Mouse (Mus musculus) limb, embryonic 10.5 days (tissue): ENCODE measurements around the gene Trim62. TPM values are rescaled to one million over a fixed set of nuclear protein-coding genes. Genes with fewer than 3 reads are reported as not detected.
"Not testable (repeated sequence)": the region's sequence is repeated elsewhere in the genome, so short reads cannot be mapped to it uniquely, and the experiment has no call there.

Experiments
- DNase-seq: peaks from one replicate; pipeline ENCODE4 v3.0.0-alpha.2; 2017; ENCODE audit warnings: low spot score
- H3K27ac ChIP-seq: fragments of 300-500 bp; sonication (generic); 2 replicates; pipeline ENCODE4 v1.5.1; 2016; ENCODE audit warnings: mild to moderate bottlenecking
- H3K27me3 ChIP-seq: fragments of 300-500 bp; sonication (generic); 2 replicates; pipeline ENCODE4 v1.6.1; 2016; ENCODE audit warnings: low read depth, mild to moderate bottlenecking; ENCODE audit not compliant: poor library complexity, severe bottlenecking
- H3K36me3 ChIP-seq: fragments of 300-500 bp; sonication (generic); 2 replicates; pipeline ENCODE4 v1.6.1; 2016; ENCODE audit warnings: mild to moderate bottlenecking, moderate library complexity
- H3K4me1 ChIP-seq: fragments of 300-500 bp; sonication (generic); 2 replicates; pipeline ENCODE4 v1.6.1; 2016
- H3K4me3 ChIP-seq: fragments of 300-500 bp; sonication (generic); 2 replicates; pipeline ENCODE4 v1.5.1; 2016; ENCODE audit warnings: mild to moderate bottlenecking, moderate library complexity
- H3K9me3 ChIP-seq: fragments of 300-500 bp; sonication (generic); replicated peaks from 2 replicates; pipeline ENCODE4 v1.6.1; 2016; ENCODE audit warnings: mild to moderate bottlenecking
- WGBS: fragments of 180-500 bp; shearing (Covaris S2); methylation state at CpG from one replicate; pipeline ENCODE4 v1.1.7; 2016; 5-methylcytosine and 5-hydroxymethylcytosine counted together
- polyA plus RNA-seq: library from polyadenylated mRNA; unstranded; fragments of >200 nt; fragmentation: Nextera tagmentation; extraction: Ambion mirVana; gene quantifications from 2 replicates; pipeline ENCODE4 v1.2.1, GENCODE M21; 2016

Trim62 gene
- polyA plus RNA-seq = 6.4 and 8.2 TPM in 2 replicates

DNA sequence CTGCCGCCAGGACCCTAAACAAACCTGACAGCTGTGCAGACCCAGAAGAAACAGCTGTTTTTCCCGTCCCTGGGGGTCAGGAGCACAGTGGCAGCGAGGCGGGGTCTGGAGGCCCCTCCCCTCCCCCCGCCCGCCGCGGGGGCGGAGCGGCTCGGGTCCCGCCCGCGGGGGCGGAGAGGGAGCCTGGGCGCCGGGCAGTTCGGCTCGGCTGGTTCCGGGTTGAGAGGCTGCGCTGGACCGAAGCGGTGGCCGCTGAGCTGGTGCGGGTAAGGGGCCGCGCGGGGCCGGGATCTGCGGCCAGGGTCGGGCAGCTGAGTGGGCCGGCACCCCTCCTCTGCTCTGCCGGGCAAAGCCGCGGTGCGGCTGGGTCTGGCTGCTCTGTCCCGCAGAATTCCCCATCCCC is at the start of gene Trim62:
Trim62 (plus strand) TSS at position 202 of the 403 bp plus-strand sequence.
- 1% methylated on average over 36 of the region's 37 CpGs for WGBS
- Histone ChIP-seq H3K36me3 (peaks cover 17% of the 10 kb centered on the region), H3K9me3 (no peaks in the 10 kb centered on the region), H3K27me3 (peaks cover 9% of the 10 kb centered on the region; the same call in 1 of the 2 replicates), H3K27ac (peak within 1 kb of the TSS; percentile 84), H3K4me3 (peak within 1 kb of the TSS; percentile 91), H3K4me1 (peaks cover 61% of the 10 kb centered on the region)
- DNase-seq = peak; percentile 86

DNA sequence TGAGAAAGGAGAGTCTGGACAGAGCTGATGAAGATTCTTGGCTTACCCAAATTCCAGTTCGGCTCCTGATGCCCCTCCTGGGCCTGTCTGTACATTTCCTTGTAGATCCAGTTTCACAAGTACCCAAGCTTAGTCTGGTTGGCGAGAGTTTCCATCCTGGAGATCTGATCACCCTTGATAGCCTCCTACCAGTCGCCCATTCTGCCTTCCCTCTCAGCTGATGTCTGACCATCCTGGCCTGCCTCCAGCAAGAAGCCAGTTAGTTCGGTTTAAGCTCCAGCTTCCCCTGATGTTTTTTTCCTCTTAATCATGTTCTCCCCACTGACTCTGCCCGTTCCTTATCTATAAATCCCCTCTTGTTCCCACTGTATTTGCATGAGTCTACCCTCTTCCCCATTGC is 45.2 kb upstream of the Trim62 start:
- no peaks in the 10 kb centered on the region for H3K9me3 ChIP-seq
- no peak overlapping the region for H3K4me3 ChIP-seq
- peaks cover 41% of the 10 kb centered on the region for H3K4me1 ChIP-seq
- no peaks in the 10 kb centered on the region for H3K36me3 ChIP-seq
- no peaks in the 10 kb centered on the region for H3K27me3 ChIP-seq
- H3K27ac ChIP-seq = no peak overlapping the region
- no peak for DNase-seq
- WGBS = 67% methylated on average over 5 of the region's 5 CpGs

DNA sequence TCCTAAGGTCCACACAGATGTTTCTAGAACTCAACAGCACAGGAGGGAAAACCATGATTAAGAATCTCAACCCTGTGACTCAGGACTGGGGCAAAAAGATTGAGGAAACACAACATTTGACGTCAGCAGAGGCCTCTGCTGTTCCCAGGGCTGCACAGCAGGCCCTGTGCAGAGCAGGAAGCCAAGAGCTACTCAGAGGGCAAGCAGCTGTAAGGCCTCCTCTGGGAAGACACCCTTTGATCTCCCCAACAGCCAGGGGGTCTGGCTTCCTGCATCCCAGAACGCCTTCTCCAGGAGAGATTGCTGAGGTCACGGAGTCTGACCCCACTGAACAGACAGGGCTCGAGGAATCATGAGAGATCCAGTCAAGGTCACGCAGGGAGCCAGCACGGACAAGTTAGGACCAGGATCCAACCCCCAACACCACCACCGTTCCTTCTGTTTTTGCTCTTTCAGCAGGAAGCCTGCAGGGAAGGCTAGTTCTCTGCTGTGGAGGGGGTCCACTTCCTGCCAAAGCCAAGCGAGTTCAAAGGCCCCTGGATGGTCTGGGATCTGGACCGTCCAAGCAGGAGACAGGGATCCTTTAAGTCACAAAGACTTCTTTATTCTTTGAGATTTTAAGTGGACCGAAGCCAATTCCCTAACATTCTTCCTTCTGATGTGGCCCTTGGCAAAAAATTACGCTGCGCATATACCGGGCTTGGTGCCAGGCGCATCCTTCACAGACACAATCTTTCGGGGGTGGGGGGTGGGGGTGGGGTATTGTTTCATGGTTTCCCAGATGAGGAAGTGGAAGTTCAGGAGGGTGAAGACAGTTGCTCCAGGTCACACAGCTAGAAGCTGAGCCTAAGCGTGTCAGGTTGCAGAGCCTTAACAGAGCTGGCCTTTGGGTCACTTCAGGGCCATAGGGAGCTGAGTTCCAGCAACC is 43.3 kb upstream of the Trim62 start:
- Histone ChIP-seq H3K4me1 (peaks cover 45% of the 10 kb centered on the region), H3K27me3 (no peaks in the 10 kb centered on the region), H3K4me3 (0 out of 2 replicates have a peak overlapping the region, but pooled peaks have one; percentile 14), H3K36me3 (no peaks in the 10 kb centered on the region), H3K27ac (peak overlapping the region; percentile 77), H3K9me3 (no peaks in the 10 kb centered on the region)
- WGBS = 35% methylated on average over 16 of the region's 16 CpGs
- peak; percentile 49 for DNase-seq

DNA sequence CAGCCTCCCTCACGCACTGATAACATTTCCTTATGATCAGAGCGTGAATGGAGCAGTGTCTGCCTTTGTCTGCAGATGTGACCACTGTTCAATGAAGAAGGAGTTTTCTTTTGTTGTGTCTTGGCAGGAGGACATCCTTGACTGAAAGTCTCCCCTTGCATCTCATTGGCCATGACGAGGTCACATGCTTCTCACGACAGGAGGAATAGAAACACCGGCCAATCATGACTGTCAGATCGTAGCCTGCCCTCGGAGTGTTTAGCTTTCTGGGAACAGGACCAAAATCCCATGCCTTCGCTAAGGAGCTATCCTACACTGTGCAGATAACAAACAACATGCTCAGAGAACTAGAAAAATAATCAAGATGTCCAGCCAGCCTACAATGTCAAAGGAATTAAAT is 42.1 kb upstream of the Trim62 start:
- Histone ChIP-seq H3K36me3 (no peaks in the 10 kb centered on the region), H3K4me3 (no peak overlapping the region), H3K4me1 (peaks cover 47% of the 10 kb centered on the region), H3K27me3 (no peaks in the 10 kb centered on the region), H3K9me3 (no peaks in the 10 kb centered on the region), H3K27ac (no peak overlapping the region)
- no peak for DNase-seq
- 86% methylated on average over 8 of the region's 8 CpGs for WGBS

DNA sequence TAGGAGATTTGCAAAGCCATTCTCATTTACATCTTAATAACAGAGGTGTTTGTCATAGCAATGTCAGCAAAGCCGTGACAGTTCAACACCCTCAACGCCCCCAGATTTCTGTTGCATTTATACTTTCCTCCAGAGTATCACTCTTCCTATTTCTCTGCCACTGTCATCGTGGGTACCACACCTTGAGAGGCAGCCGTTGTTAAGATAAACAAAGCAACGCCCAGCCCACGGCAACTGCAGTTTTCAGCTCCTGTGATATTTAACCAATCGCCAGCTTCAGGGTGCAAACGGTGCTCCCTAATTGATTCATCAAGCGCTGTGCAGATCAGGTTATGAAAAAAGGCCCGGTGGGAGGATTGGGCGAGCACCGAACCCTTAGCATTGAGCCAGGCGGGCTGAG is 38.8 kb upstream of the Trim62 start:
- Histone ChIP-seq H3K27ac (no peak overlapping the region), H3K9me3 (no peaks in the 10 kb centered on the region), H3K27me3 (no peaks in the 10 kb centered on the region), H3K4me1 (peaks cover 31% of the 10 kb centered on the region), H3K4me3 (no peak overlapping the region), H3K36me3 (no peaks in the 10 kb centered on the region)
- no peak for DNase-seq
- WGBS = 52% methylated on average over 13 of the region's 13 CpGs

DNA sequence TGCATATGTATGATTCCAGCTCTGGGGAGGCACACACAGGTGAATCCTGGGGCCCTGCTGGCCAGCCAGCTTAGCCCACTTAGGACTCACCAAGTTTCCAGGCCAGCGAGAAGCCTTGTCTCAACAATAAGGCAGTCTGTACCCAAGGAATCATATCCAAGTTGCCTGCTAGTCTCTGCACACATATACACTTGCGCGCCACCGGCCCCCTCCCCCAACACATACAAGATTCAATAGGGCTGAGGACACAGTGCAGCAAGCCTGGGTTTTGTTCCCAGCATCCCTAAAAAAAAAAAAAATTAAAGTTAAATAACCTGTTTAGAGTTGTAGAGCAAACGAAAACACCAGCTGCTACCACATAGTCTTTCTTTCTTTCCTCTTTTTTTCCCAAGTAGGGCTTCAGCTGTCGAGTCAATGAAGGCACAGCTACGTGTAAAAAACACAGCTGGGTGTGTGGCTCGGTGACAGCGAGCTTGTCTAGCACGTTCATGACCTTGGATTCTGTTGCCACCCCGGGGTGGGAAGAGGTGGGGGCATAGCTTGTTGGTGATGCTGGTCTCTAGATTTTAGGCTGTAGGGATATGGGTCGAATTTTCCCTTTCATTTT is 37.9 kb upstream of the Trim62 start:
- H3K27me3 ChIP-seq = no peaks in the 10 kb centered on the region
- H3K4me3 ChIP-seq = no peak overlapping the region
- DNase-seq = no peak
- no peak overlapping the region for H3K27ac ChIP-seq
- H3K4me1 ChIP-seq = peaks cover 22% of the 10 kb centered on the region
- no peaks in the 10 kb centered on the region for H3K9me3 ChIP-seq
- 81% methylated on average over 12 of the region's 12 CpGs for WGBS
- H3K36me3 ChIP-seq = no peaks in the 10 kb centered on the region

DNA sequence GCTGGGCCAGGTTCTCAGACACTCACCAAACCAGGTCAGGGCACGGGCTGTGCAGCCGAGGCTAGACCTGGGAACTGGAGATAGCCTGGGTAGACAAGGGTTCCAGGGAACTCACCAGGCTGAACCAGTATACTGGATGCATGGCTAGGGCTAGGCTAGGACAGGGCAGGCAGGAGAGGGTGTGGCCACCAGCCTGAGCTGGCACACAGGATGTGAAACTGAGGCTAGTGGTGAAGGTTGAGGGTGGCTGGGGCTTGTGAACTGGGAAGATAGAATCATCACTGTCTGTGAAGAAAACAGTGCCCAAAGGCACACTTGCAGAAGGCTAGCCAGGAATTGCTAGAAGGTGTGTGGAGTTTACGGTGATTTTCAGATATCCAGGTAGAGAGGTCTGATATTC is 34.4 kb upstream of the Trim62 start:
- no peak overlapping the region for H3K4me3 ChIP-seq
- 0 out of 2 replicates have a peak, but pooled peaks cover 9% of the 10 kb centered on the region for H3K4me1 ChIP-seq
- H3K27me3 ChIP-seq = no peaks in the 10 kb centered on the region
- H3K27ac ChIP-seq = no peak overlapping the region
- H3K9me3 ChIP-seq = no peaks in the 10 kb centered on the region
- 93% methylated on average over 3 of the region's 3 CpGs for WGBS
- no peaks in the 10 kb centered on the region for H3K36me3 ChIP-seq
- DNase-seq = no peak

DNA sequence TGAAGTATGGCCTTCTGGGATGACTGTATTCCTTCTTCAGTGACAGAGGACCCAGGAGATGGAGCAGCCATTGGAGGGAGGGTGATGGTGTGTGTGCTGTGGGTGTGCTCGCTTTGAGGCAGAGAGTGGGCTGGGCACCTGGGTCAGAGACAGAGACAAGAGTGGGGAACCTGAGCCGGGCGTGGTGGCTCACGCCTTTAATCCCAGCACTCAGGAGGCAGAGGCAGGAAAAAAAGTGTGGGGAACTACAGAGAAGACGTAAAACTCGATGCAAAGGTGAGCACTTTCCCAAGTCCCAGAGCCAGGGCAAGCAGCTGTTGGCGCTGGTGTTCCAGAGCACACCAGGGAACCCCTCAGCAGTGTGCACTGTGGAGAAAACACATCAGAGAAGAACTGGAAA is 33.7 kb upstream of the Trim62 start:
- Histone ChIP-seq H3K36me3 (no peaks in the 10 kb centered on the region), H3K27me3 (no peaks in the 10 kb centered on the region), H3K4me1 (0 out of 2 replicates have a peak, but pooled peaks cover 7% of the 10 kb centered on the region), H3K9me3 (no peaks in the 10 kb centered on the region), H3K4me3 (no peak overlapping the region), H3K27ac (no peak overlapping the region)
- DNase-seq = no peak
- 72% methylated on average over 7 of the region's 7 CpGs for WGBS

DNA sequence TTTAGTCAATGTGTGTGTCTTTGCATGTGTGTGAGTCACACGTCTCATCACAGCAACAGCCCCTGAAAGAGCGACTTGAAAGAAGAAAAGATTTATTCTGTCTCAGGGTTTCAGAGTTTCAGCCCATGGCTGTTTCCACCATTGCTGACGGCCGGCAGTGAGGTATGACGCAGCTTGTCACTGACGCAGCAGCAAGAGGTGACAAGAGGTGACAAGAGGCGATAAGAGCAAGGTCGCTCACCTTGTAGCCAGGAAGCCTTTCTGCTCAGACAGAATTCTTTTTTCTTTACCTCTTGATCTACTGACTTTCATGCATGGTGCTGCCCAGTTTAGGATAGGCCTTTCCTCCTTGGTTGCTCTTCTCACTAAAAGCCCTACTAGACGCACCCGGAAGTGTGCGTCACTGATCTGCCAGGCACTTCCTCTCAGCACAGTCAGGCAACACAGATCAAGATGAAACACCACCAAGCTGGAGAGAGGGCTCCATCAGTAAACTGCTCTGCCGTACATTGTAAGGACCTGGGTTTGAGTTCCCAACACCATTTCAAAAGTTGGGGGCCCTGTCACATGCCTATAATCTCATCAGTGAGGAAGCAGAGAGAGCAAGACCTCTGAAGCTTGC is 31.0 kb upstream of the Trim62 start:
- no peaks in the 10 kb centered on the region for H3K36me3 ChIP-seq
- no peak for DNase-seq
- H3K4me1 ChIP-seq = 0 out of 2 replicates have a peak, but pooled peaks cover 4% of the 10 kb centered on the region
- no peaks in the 10 kb centered on the region for H3K27me3 ChIP-seq
- no peak overlapping the region for H3K27ac ChIP-seq
- H3K4me3 ChIP-seq = no peak overlapping the region
- no peaks in the 10 kb centered on the region for H3K9me3 ChIP-seq
- WGBS = 83% methylated on average over 12 of the region's 12 CpGs

DNA sequence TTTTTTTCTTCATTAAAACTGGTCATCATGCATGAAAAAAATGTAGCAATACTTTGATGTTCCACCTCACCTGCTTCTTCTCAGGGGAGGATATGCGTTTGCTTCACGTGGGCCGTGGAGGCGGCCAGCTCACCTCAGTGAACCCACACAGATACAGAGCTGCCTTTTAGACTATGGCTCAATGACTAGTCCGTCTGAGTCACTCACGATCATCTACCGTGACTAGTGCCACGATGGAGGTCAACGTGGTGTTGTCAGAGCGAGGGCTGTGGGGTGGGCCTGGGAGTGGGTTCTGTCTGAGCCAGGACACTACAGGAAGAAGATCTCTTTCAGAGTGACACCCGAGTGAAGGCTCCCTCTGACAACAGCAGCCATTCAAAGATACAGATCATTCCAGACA is 30.3 kb upstream of the Trim62 start:
- Histone ChIP-seq H3K27me3 (no peaks in the 10 kb centered on the region), H3K36me3 (no peaks in the 10 kb centered on the region), H3K4me3 (no peak overlapping the region), H3K9me3 (no peaks in the 10 kb centered on the region), H3K4me1 (0 out of 2 replicates have a peak, but pooled peaks cover 6% of the 10 kb centered on the region), H3K27ac (no peak overlapping the region)
- WGBS = 91% methylated on average over 11 of the region's 11 CpGs
- DNase-seq = no peak

DNA sequence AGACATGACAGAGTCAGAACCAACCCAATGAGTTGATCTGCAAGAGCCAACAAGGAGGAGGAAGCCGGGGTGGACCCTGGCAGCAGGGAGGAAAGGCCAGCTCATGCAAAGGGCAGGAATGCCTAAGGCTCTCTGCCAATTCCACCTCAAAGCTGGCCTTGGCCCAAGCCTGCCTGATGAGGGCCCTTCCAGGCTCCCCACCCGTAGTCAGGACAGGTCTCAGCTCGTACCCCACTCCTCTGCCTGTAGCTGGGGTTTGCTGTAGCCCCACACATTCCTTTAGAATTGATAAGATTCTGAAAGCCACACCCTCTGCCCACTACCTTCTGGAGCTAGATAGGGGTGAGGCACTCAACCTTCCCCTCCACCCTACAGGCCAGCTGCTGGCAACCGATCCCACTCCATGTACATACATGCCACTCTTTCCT is 27.8 kb upstream of the Trim62 start:
- Histone ChIP-seq H3K27me3 (no peaks in the 10 kb centered on the region), H3K9me3 (no peaks in the 10 kb centered on the region), H3K4me3 (no peak overlapping the region), H3K36me3 (no peaks in the 10 kb centered on the region), H3K27ac (no peak overlapping the region), H3K4me1 (0 out of 2 replicates have a peak, but pooled peaks cover 6% of the 10 kb centered on the region)
- no peak for DNase-seq
- WGBS = 82% methylated on average over 4 of the region's 4 CpGs

DNA sequence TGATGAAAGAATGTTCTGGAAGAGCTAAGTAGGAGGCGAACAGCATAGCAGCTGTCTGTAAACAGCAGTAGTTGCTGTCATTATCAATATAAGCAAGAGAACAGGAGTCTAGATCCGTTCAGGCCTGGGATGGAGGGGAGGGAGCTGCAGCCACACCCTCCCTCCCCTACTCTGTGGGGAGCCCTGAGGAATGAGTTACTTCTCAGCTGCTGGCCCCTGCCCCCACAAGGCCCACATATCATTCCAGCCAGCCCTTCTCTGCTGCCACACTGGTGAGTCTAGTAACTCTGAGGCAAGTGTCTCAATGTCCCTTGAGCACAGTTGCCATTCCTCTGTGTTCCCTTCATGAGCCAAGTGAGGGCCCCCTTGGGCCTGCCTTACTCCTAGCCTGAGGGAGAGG is 26.2 kb upstream of the Trim62 start:
- H3K36me3 ChIP-seq = no peaks in the 10 kb centered on the region
- no peaks in the 10 kb centered on the region for H3K9me3 ChIP-seq
- no peaks in the 10 kb centered on the region for H3K27me3 ChIP-seq
- WGBS = 67% methylated on average over 2 of the region's 2 CpGs
- peak overlapping the region; percentile 32 for H3K27ac ChIP-seq
- no peak overlapping the region for H3K4me3 ChIP-seq
- DNase-seq = no peak
- H3K4me1 ChIP-seq = peaks cover 7% of the 10 kb centered on the region

DNA sequence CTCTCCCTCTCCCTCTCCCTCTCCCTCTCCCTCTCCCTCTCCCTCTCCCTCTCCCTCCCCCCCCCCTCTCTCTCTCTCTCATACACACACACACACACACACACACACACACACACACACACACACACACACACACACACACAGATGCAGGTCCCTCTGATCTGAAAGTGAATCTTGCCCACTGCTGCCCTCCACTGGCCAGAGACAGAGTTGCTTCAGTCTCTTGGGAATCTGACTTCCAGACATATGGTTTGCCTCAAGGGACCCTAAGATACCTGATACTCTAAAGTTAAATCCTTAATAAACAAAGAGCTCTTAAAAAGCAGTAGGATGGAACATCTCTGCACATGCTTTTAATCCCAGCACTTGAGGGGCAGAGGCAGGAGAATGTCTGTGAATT is 25.2 kb upstream of the Trim62 start:
- H3K27me3 ChIP-seq, H3K36me3 ChIP-seq, H3K4me3 ChIP-seq, H3K9me3 ChIP-seq, H3K27ac ChIP-seq: not testable (repeated sequence)
- DNase-seq = peak; percentile 80
- H3K4me1 ChIP-seq = peaks cover 11% of the 10 kb centered on the region
